Mouse (Mus musculus) liver, adult 2 months (tissue): ENCODE data around the gene Gm28635. TPM values are rescaled to one million over a fixed set of nuclear protein-coding genes. Genes with fewer than 3 reads are reported as not detected.

Experiments
- DNase-seq: peaks from one replicate; pipeline ENCODE4 v3.0.0-alpha.2; 2011; ENCODE audit warnings: low read depth, low spot score; ENCODE audit errors: extremely low read depth
- H3K27ac ChIP-seq: fragments of 200-500 bp; replicated peaks from 2 replicates; pipeline ENCODE4 v1.5.1; 2012; ENCODE audit warnings: low read depth, mild to moderate bottlenecking, control low read depth, inconsistent platforms, low read length; ENCODE audit not compliant: insufficient read depth
- H3K27me3 ChIP-seq: fragments of 200-500 bp; 2 replicates; pipeline ENCODE4 v1.6.1; 2012; ENCODE audit warnings: mild to moderate bottlenecking, moderate library complexity, low read length, inconsistent platforms; ENCODE audit not compliant: control insufficient read depth, insufficient read depth
- H3K36me3 ChIP-seq: fragments of 200-500 bp; 2 replicates; pipeline ENCODE4 v1.6.1; 2012; ENCODE audit warnings: low read length, inconsistent platforms; ENCODE audit not compliant: control insufficient read depth, insufficient read depth
- H3K4me1 ChIP-seq: fragments of 200-500 bp; 2 replicates; pipeline ENCODE4 v1.6.1; 2011; ENCODE audit warnings: low read length; ENCODE audit not compliant: control insufficient read depth, insufficient read depth
- H3K4me3 ChIP-seq: fragments of 200-500 bp; 2 replicates; pipeline ENCODE4 v1.5.1; 2011; ENCODE audit warnings: low read depth, mild to moderate bottlenecking, control low read depth, low read length, moderate library complexity; ENCODE audit not compliant: insufficient read depth
- H3K79me2 ChIP-seq: fragments of 200-500 bp; 2 replicates; pipeline ENCODE4 v1.6.1; 2012; ENCODE audit warnings: inconsistent platforms, mild to moderate bottlenecking, low read length, moderate library complexity; ENCODE audit not compliant: control insufficient read depth, insufficient read depth
- H3K9ac ChIP-seq: fragments of 200-500 bp; 2 replicates; pipeline ENCODE4 v1.6.1; 2012; ENCODE audit warnings: low read depth, mild to moderate bottlenecking, control low read depth, inconsistent platforms, low read length
- CTCF ChIP-seq: fragments of 200-500 bp; IDR thresholded peaks from 2 replicates; pipeline ENCODE4 v1.5.1; 2011; ENCODE audit warnings: low read depth, low read length, control low read depth
- POLR2A ChIP-seq: fragments of 200-500 bp; IDR thresholded peaks from 2 replicates; pipeline ENCODE4 v1.6.1; 2011; ENCODE audit warnings: low read length, control low read depth; ENCODE audit not compliant: insufficient read depth; ENCODE audit errors: extremely low read depth
- WGBS: fragments of 180-500 bp; shearing (Covaris S2); methylation state at CpG from one replicate; pipeline ENCODE4 v1.1.7; 2018; 5-methylcytosine and 5-hydroxymethylcytosine counted together
- polyA plus RNA-seq: library from polyadenylated mRNA; depleted of rRNA; stranded (reverse); fragments of >200 nt; gene quantifications from 2 replicates; pipeline ENCODE4 v1.2.3, GENCODE M21; 2012
- total RNA-seq: library from RNA; depleted of rRNA; stranded (reverse); fragments of >200 nt; gene quantifications from 2 replicates; pipeline ENCODE4 v1.2.3, GENCODE M21; 2014

The Gm28635 gene
- total and polyA plus RNA-seq, 2 experiments = not detected

DNA sequence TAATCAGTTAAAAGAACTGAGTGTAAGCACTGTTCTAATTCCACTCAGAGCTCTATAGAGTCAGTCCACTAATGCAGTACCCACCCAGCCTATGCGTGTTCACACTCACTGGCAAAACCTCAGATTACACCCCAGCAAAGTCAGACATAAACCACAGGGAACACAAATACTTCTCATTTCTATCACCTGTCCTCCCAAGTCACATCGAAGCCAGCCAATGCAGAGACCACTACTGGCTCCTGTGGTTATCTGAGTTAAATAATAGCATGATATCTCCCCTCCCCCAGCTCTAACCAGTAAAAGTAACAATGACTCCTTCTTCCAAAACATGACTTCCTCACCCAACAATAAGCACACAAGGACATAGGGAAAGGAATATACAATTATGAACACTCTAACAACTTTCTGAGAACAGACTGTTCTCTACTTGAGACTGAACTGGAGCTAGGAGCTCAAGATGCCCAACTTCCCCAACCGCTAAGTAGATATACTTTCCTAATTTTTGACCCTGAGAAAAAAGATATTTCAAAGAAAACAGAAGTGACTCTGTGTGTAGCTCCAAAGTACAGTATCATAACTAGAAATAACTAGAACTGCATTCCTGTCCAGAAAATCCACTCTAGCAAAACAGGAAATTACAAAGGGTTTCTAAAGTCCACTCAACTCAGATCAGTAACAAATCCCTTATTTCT lies 54.3 kb downstream of the Gm28635 start:
- Histone ChIP-seq H3K27me3 (no peaks in the 10 kb centered on the region), H3K4me3 (no peak overlapping the region), H3K36me3 (peaks cover 34% of the 10 kb centered on the region), H3K9ac (no peak overlapping the region), H3K4me1 (peaks cover 29% of the 10 kb centered on the region), H3K27ac (peak overlapping the region; percentile 26), H3K79me2 (peaks cover 30% of the 10 kb centered on the region; the same call in 1 of the 2 replicates)
- WGBS = 55% methylated on average over 3 of the region's 3 CpGs
- peak; percentile 58 for DNase-seq
- TF ChIP-seq POLR2A = no peak
- TF ChIP-seq CTCF = no peak

DNA sequence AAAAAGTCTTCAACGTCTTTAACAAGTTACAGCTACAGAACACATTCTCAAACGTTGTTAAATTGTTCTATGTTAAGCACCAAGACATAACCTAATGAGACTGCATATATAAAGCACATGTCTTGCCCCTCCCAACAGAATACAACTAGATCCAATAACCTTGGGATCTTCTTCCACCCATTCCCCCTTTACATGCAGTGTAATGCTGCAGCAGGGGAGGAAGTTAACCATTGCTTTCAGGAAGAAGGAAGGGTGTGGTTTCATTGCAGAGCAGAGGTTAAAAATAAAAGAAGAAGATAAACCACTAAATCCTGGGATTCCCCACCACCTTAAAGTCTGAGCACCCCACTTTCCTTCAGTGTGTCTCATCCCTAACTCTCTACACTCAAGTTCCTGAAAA lies 55.2 kb downstream of the Gm28635 start:
- H3K79me2 ChIP-seq = peaks cover 30% of the 10 kb centered on the region; the same call in 1 of the 2 replicates
- H3K4me3 ChIP-seq = no peak overlapping the region
- H3K4me1 ChIP-seq = peaks cover 25% of the 10 kb centered on the region
- 70% methylated on average over 2 of the region's 2 CpGs for WGBS
- no peak overlapping the region for H3K9ac ChIP-seq
- H3K27me3 ChIP-seq = no peaks in the 10 kb centered on the region
- TF ChIP-seq CTCF (no peak), POLR2A (no peak)
- no peak overlapping the region for H3K27ac ChIP-seq
- H3K36me3 ChIP-seq = peaks cover 36% of the 10 kb centered on the region
- DNase-seq = no peak

DNA sequence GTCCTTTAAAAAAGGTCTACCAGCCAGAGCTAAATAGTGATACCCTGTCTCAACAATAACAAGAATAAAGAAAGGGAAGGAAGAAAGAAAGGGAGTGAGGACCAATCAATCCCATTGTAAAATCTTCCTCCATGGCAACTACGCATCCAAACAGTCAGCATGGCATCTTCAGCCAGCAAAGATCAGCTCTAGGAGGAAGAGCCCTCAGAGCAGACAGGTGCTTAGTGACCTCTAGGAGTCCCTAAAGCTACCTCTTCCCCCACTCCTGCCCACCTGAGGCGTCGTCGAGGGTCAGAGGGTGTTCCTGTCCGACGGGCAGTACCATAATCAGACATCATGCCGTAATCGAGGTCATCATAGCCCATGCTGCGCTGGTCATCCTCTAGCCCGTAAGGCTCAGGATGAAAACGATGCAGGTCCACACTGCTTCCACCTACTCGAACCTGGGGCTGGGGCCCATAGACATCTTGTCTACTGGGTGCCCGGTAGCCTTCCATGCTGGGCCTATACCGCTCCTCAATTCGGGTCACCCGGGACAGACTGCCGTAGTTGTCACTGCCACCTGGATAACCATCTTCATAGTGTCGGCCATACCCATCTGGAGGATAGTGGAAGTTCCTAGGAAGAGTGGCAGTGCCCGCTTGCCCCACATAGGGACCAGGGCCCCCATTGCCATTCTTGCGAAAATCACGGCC lies 58.0 kb downstream of the Gm28635 start:
- Histone ChIP-seq H3K36me3 (peaks cover 64% of the 10 kb centered on the region), H3K4me1 (peaks cover 13% of the 10 kb centered on the region), H3K79me2 (peaks cover 18% of the 10 kb centered on the region; the same call in 1 of the 2 replicates), H3K9ac (no peak overlapping the region), H3K27me3 (no peaks in the 10 kb centered on the region), H3K27ac (no peak overlapping the region), H3K4me3 (no peak overlapping the region)
- 92% methylated on average over 21 of the region's 21 CpGs for WGBS
- TF ChIP-seq POLR2A (no peak), CTCF (no peak)
- no peak for DNase-seq

DNA sequence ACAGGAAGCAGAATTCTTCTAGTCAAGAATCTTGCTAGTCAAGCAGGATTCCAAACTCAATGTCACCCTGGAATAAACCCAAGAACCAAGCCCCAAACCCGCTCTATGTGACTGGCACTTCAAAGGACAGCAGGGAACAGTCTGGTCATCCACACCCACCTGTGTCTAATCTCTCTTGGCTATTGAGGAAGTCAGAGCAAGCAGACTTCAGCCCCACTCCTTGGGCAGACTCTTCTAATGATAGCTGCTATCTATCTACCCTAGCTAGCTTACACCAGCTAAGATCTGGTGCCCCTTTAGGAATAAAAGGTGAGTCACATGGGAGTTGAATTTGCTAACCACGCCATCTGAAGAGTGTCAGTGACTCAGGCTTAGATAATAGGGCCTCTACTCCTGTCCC lies 58.9 kb downstream of the Gm28635 start:
- TF ChIP-seq POLR2A (no peak), CTCF (no peak)
- DNase-seq = no peak
- H3K36me3 ChIP-seq = peaks cover 72% of the 10 kb centered on the region
- WGBS = 28% methylated on average over 2 of the region's 2 CpGs
- no peak overlapping the region for H3K4me3 ChIP-seq
- H3K4me1 ChIP-seq = peaks cover 8% of the 10 kb centered on the region
- peak overlapping the region; percentile 65 for H3K27ac ChIP-seq
- H3K9ac ChIP-seq = no peak overlapping the region; the same call in 1 of the 2 replicates
- H3K27me3 ChIP-seq = no peaks in the 10 kb centered on the region
- H3K79me2 ChIP-seq = peaks cover 10% of the 10 kb centered on the region; the same call in 1 of the 2 replicates

DNA sequence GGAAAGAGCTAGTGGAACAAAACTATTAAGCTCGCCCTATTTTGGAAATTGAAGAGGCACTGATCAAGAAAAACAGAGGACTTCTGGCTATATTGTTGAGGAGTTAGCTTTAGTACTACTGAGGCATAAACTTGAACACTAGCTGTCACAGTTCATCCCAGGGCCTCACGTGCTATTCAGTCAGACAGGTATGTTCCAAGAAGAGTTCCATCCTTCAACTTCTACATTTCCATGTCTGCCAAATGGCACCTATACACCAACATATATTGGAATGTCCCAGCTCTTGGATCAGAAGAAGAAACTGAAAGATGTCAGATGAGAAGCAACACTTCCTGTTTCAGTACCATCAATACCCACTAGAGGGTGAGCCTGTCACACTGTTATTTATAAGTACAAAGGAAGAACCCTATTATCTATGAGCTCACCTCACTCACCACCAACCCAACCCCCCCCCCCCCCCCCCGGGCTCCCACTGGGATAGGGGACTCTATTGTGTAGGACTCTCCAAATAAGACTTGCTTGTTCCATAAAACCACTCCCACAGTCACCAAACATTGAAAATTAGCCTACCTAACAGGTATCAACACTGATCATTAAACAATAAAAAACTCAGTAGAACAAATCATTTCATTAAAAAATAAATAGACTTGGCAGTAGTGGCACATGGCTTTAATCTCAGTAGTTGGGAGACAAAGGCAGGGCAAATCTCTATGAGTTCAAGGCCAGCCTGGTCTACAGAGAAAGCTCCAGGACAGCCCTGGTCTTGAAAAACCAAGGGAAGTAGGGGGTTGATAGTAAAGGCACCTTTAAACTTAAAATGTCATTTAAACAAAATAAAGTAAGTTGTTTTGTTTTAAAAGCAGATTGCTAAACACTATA lies 60.0 kb downstream of the Gm28635 start:
- Histone ChIP-seq H3K27ac (no peak overlapping the region), H3K27me3 (no peaks in the 10 kb centered on the region), H3K79me2 (peaks cover 8% of the 10 kb centered on the region; the same call in 1 of the 2 replicates), H3K36me3 (peaks cover 80% of the 10 kb centered on the region), H3K4me1 (peaks cover 13% of the 10 kb centered on the region; the same call in 1 of the 2 replicates), H3K4me3 (no peak overlapping the region), H3K9ac (no peak overlapping the region)
- TF ChIP-seq CTCF = peak; percentile 58
- no peak for TF ChIP-seq POLR2A
- peak; percentile 61 for DNase-seq
- WGBS = 60% methylated on average over 3 of the region's 3 CpGs
